Mouse (Mus musculus): ENCODE data around the gene Srm. TPM values are rescaled to one million over a fixed set of nuclear protein-coding genes. Genes with fewer than 3 reads are reported as not detected.

Gene Srm
- polyA plus RNA-seq, 1 experiment = 7.3 TPM

DNA sequence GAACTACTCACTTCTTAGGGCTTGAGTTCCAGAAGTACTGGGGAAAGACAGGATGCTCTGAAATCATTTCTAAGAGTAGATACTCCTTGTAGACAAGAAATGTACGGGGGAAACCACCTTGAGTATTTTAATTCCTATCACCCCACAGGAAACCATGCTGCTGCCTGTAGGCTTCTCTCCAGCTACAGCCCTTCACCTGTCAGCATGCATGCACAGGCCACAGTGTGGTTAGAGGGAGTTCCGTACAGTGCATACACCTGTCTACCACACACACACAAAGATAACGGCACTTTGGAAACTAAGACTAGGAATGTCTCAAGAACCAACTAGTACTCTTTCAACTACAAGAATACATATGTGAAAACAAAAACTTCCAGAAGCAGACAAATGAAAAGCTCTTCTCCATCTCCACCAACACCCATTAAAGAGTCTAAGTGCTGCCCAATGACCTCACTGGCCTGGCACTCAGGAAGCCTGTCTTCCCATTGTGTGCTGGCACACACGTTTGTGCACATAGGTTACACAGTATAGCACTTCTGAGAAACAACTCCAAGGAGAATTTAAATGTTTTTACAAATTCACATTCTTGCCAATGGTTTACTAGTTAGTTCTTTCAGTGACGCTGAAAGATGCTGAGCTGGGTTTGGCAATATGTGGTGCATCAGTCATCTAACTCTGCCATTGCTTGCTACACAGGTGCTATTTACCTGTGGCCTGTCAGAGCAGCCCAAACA, 19.5 kb downstream of the Srm start:
- TF ChIP-seq CTCF (IDR thresholded peaks at IDR 0.05; ENCODE audit: low read depth, low read length) (no peak), POLR2A (IDR thresholded peaks at IDR 0.05; ENCODE audit: borderline replicate concordance, low read depth, low read length) (no peak)
- Histone ChIP-seq H3K27ac (ENCODE audit: insufficient read depth, low read depth, low read length) (no peak overlapping the region), H3K4me3 (ENCODE audit: insufficient read depth, low read length) (no peak overlapping the region)

DNA sequence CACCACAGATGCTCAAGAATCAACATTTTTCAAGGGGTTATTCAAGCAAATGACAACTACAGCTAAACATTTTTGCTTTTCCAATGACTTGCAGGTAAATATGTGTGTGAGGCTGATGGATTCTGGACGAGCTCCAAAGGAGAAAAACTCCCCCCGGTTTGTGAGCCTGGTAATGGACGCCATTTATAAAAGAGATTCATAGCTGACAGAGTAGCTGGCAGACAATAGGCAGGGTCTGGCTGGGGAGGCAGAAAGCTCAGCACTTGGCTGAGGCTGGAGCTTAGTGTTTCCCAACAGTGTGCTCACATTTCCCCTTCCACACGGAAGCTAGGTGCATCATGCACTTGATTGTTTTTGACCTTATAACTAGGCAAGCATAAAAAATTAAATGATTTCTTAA, 21.3 kb downstream of the Srm start:
- Histone ChIP-seq H3K4me3 (ENCODE audit: insufficient read depth, low read length) (no peak overlapping the region), H3K4me1 (ENCODE audit: control insufficient read depth, insufficient read depth, low read length) (no peaks in the 10 kb centered on the region), H3K27ac (ENCODE audit: insufficient read depth, low read depth, low read length) (no peak overlapping the region)
- TF ChIP-seq POLR2A (IDR thresholded peaks at IDR 0.05; ENCODE audit: borderline replicate concordance, low read depth, low read length) = no peak
- no peak for TF ChIP-seq CTCF (IDR thresholded peaks at IDR 0.05; ENCODE audit: low read depth, low read length)

More for the DNA sequence above, 19.5 kb downstream of the Srm start:
- no peaks in the 10 kb centered on the region for H3K4me1 ChIP-seq (ENCODE audit: control insufficient read depth, insufficient read depth, low read length)

DNA sequence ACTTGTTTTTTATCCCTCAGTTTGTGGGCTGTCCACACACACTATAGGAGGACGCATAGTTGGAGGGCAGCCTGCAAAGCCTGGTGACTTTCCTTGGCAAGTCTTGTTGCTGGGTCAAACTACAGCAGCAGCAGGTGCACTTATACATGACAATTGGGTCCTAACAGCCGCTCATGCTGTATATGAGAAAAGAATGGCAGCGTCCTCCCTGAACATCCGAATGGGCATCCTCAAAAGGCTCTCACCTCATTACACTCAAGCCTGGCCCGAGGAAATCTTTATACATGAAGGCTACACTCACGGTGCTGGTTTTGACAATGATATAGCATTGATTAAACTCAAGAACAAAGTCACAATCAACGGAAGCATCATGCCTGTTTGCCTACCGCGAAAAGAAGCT, 22.4 kb downstream of the Srm start:
- H3K27ac ChIP-seq (ENCODE audit: insufficient read depth, low read depth, low read length) = no peak overlapping the region
- H3K4me1 ChIP-seq (ENCODE audit: control insufficient read depth, insufficient read depth, low read length) = no peaks in the 10 kb centered on the region
- no peak for TF ChIP-seq CTCF (IDR thresholded peaks at IDR 0.05; ENCODE audit: low read depth, low read length)
- TF ChIP-seq POLR2A (IDR thresholded peaks at IDR 0.05; ENCODE audit: borderline replicate concordance, low read depth, low read length) = no peak
- no peak overlapping the region for H3K4me3 ChIP-seq (ENCODE audit: insufficient read depth, low read length)

DNA sequence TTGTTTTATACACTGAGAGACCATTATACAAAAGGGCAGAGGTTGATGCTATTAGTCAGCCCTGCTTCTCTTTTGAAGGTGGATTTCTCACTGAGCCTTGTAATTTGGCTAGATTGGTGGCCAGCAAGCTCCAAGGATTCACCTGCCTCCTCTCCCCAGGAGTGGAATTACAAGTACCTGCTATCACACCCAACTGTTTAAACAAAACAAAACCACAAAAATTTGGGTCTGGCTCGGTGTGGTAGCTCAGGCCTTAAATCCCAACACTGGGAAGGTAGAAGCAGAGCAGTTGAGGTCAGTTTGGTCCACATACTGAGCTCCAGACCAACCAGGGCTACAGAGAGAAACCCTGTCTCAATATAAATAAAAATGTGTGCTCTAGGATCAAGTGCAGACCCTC, 28.5 kb downstream of the Srm start:
- TF ChIP-seq POLR2A (IDR thresholded peaks at IDR 0.05; ENCODE audit: borderline replicate concordance, low read depth, low read length) (no peak), CTCF (IDR thresholded peaks at IDR 0.05; ENCODE audit: low read depth, low read length) (no peak)
- Histone ChIP-seq H3K4me3 (ENCODE audit: insufficient read depth, low read length) (no peak overlapping the region), H3K27ac (ENCODE audit: insufficient read depth, low read depth, low read length) (no peak overlapping the region), H3K4me1 (ENCODE audit: control insufficient read depth, insufficient read depth, low read length) (peaks cover 13% of the 10 kb centered on the region)

DNA sequence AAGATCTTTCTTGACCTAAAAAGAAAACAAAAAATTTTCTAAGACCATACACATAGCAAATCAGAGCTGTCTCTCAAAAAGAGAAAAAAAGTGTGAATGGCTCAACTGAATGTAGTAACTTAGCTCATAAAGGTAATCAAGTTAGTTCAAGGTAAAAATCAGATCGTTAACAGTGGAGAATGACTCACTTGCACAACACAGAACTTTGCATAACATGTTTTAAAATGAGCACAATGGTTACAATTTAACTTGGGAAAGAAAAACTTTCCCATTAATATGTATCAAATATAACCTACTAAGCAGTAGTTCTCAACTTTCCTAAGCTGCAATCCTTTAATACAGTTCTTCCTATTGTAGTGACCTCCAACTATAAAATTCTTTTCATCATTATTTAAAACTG, 29.4 kb downstream of the Srm start:
- TF ChIP-seq POLR2A (IDR thresholded peaks at IDR 0.05; ENCODE audit: borderline replicate concordance, low read depth, low read length) (no peak), CTCF (IDR thresholded peaks at IDR 0.05; ENCODE audit: low read depth, low read length) (no peak)
- Histone ChIP-seq H3K4me1 (ENCODE audit: control insufficient read depth, insufficient read depth, low read length) (peaks cover 14% of the 10 kb centered on the region), H3K27ac (ENCODE audit: insufficient read depth, low read depth, low read length) (no peak overlapping the region), H3K4me3 (ENCODE audit: insufficient read depth, low read length) (no peak overlapping the region)

DNA sequence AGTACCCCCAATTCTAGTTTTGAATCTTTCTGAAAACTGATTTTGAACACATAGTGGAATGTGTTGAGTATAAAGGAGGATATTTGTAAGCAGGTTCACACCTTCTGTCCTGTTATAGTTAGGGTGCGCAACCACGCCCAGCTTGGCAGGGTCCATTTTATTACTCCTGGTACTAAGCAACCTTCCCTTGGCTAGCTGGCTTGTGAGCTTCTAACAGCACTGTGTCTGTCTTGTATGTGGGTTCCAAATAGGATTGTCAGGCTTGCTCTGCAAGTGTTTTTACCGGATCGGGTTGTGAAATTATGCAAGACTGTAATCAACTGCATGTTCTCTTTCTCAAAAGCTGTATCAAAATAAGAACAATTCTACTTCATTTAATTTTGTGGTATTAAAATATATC, 31.2 kb downstream of the Srm start:
- H3K27ac ChIP-seq (ENCODE audit: insufficient read depth, low read depth, low read length) = no peak overlapping the region
- peaks cover 19% of the 10 kb centered on the region for H3K4me1 ChIP-seq (ENCODE audit: control insufficient read depth, insufficient read depth, low read length)
- no peak overlapping the region for H3K4me3 ChIP-seq (ENCODE audit: insufficient read depth, low read length)
- TF ChIP-seq CTCF (IDR thresholded peaks at IDR 0.05; ENCODE audit: low read depth, low read length) (no peak), POLR2A (IDR thresholded peaks at IDR 0.05; ENCODE audit: borderline replicate concordance, low read depth, low read length) (no peak)

DNA sequence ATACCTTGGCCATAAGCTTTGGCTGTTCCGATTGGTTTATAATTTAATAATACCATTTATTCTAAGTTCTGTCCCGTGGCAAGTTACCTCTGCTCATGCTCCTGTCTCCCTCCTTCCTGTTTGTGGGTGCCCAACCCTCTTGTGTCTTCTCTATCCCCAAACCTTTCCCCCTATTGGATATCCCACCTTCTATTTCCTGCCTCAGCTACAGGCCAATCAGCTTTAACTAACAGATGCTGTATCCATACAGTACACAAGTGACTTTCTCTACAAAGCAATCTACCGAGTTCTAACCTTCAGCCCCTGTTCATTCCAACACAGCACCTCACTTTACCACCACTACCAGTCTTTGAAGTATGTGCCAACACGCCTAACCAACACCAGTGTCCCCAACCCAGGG, 32.3 kb downstream of the Srm start:
- H3K4me3 ChIP-seq (ENCODE audit: insufficient read depth, low read length) = no peak overlapping the region
- H3K27ac ChIP-seq (ENCODE audit: insufficient read depth, low read depth, low read length) = no peak overlapping the region
- TF ChIP-seq CTCF (IDR thresholded peaks at IDR 0.05; ENCODE audit: low read depth, low read length) (no peak), POLR2A (IDR thresholded peaks at IDR 0.05; ENCODE audit: borderline replicate concordance, low read depth, low read length) (no peak)
- H3K4me1 ChIP-seq (ENCODE audit: control insufficient read depth, insufficient read depth, low read length) = peaks cover 19% of the 10 kb centered on the region

DNA sequence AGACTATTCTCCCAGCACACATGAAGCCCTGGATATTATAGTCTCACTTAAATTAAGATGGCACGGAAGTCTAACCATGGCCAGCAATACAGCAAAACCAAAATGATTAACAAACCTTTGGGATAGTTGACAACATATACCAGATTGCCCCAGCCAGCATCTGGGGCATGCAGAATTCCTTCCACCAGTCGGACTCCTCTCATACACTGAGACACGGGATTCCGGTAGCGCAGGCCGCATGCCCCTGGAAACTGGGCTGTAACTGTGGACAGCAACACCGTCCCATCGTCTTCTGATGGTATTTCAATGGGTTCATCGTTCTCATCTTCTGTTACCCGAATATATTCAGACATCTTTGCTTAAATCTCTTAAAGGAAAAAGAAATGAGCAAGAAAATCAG, 33.7 kb downstream of the Srm start:
- Histone ChIP-seq H3K4me3 (ENCODE audit: insufficient read depth, low read length) (peak overlapping the region; percentile 96), H3K27ac (ENCODE audit: insufficient read depth, low read depth, low read length) (no peak overlapping the region), H3K4me1 (ENCODE audit: control insufficient read depth, insufficient read depth, low read length) (peaks cover 19% of the 10 kb centered on the region)
- no peak for TF ChIP-seq POLR2A (IDR thresholded peaks at IDR 0.05; ENCODE audit: borderline replicate concordance, low read depth, low read length)
- no peak for TF ChIP-seq CTCF (IDR thresholded peaks at IDR 0.05; ENCODE audit: low read depth, low read length)

DNA sequence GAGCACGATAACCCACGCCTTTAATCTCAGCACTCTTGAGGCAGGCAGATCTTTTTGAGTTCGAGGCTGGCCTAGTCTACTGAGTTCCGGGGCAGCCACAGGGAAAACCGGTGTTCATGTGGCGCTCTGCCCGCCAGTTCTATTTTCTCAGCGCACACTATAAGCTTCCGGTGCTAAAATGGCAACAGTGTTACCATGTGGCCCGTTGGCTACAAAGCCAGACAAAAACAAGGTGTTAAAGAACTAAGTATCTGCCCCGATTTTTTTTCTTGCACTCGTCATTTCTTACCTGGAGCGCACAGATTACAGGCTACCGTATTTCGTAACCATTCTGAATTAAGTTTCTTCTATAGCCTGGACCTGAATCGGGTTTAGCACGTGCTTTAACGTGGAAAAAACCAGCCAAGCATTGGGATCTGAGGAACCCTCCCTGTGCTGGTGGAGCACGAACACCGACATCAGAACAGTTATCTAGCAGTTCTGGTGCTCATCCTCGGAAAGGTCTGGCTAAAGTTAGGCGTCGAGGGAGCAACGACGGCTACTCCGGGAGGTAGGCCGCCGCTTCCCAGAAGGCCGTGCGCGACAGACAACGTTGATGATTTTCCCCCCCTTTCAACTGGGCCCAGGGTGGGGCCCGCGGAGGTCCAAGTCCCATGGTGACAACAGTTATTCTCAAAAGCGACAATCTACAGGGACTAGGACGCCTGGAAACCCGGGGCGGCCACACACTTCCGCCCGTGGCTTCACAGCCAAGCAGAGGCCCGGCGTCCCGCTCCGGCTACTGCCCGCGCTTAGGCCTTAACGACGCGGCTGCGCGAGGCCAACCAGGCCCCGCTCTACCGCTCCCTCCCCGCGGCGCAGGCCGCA, 34.7 kb downstream of the Srm start:
- Histone ChIP-seq H3K4me3 (ENCODE audit: insufficient read depth, low read length) (peak overlapping the region; percentile 96), H3K4me1 (ENCODE audit: control insufficient read depth, insufficient read depth, low read length) (peaks cover 19% of the 10 kb centered on the region), H3K27ac (ENCODE audit: insufficient read depth, low read depth, low read length) (peak overlapping the region; percentile 94)
- no peak for TF ChIP-seq POLR2A (IDR thresholded peaks at IDR 0.05; ENCODE audit: borderline replicate concordance, low read depth, low read length)
- TF ChIP-seq CTCF (IDR thresholded peaks at IDR 0.05; ENCODE audit: low read depth, low read length) = no peak

DNA sequence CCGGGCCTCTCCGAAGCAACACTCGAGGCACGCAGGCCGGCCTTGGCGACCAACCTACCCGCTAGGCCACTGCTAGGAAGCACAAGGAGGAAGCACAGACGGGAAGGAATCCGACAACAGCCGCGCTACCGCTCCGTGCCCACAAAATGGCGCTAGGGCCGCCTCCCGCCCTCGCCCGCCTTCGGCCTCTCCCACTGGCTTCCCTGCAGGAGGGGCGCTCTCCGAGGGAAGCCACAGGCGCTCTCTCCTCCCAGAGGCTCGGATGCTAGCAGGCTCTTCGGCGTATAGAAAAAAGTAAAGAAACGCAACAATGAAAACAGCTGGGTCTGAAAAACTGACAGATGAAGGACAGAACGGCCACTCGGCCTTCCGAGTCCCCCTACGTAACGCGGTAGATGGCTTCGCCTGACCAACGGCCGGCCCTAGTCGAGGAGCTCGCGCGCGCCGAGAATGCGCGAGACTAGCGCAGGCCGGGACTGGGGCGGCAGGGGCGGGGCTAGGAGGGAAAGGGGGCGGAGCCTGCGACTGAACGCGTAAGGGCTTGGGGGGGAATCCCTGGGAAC, 35.4 kb downstream of the Srm start, which contains the start of gene Tardbp:
Gene Tardbp (minus strand): TSS at position 397 of the 563 bp plus-strand sequence.
- peak within 1 kb of the TSS; percentile 96 for H3K4me3 ChIP-seq (ENCODE audit: insufficient read depth, low read length)
- no peak for TF ChIP-seq POLR2A (IDR thresholded peaks at IDR 0.05; ENCODE audit: borderline replicate concordance, low read depth, low read length)
- no peak for TF ChIP-seq CTCF (IDR thresholded peaks at IDR 0.05; ENCODE audit: low read depth, low read length)

More for the DNA sequence above, 35.4 kb downstream of the Srm start, which contains the start of gene Tardbp:
- H3K27ac ChIP-seq (ENCODE audit: insufficient read depth, low read depth, low read length) = peak within 1 kb of the TSS; percentile 94
- H3K4me1 ChIP-seq (ENCODE audit: control insufficient read depth, insufficient read depth, low read length) = peaks cover 21% of the 10 kb centered on the region

Data from bone marrow macrophage, adult 2 months (primary cell).